Mouse (Mus musculus): ENCODE measurements around the gene Smim26. TPM values are rescaled to one million over a fixed set of nuclear protein-coding genes. Genes with fewer than 3 reads are reported as not detected.

Smim26 gene
- polyA plus RNA-seq, 1 experiment from 2014 or later, result 82.4 TPM

GRCm38 (mm10) chr2:144637671-144638395 is 44.0 kb downstream of the Smim26 start:
- Histone ChIP-seq H3K9me3 (replicated peaks) (no peaks in the 10 kb centered on the region), H3K36me3 (no peaks in the 10 kb centered on the region), H3K4me2 (no peak overlapping the region), H3K4me3 (replicated peaks) (no peak overlapping the region), H3K27me3 (replicated peaks) (no peaks in the 10 kb centered on the region), H3K9ac (replicated peaks) (no peak overlapping the region), H3K27ac (replicated peaks) (no peak overlapping the region), H3K4me1 (peaks cover 10% of the 10 kb centered on the region)
- no peak for ATAC-seq (ENCODE audit: low FRiP score)
- 79% methylated on average over 12 of the region's 12 CpGs for WGBS

DNA sequence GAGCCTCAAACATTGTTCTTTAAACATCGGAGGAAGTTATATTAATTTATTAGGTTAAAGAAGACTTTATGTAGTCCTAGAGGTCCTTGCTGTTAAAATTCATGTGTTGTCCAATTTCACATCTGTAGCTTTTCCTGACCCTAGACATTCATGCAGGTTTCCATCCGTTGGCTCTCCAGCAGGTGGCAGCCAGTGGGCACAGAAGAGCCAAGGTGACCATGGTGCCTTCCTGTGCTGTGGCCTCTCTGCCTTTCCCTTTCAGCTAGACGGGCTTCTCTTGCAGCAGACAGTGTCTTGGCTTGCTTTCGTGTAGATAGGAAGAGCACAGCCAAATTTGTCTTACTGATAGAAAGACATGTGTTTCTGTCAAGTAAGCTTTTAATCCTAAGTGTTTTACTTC is 44.9 kb downstream of the Smim26 start:
- Histone ChIP-seq H3K27me3 (replicated peaks) (no peaks in the 10 kb centered on the region), H3K4me1 (peaks cover 10% of the 10 kb centered on the region), H3K4me2 (no peak overlapping the region), H3K27ac (replicated peaks) (no peak overlapping the region), H3K4me3 (replicated peaks) (no peak overlapping the region), H3K36me3 (no peaks in the 10 kb centered on the region), H3K9me3 (replicated peaks) (no peaks in the 10 kb centered on the region), H3K9ac (replicated peaks) (no peak overlapping the region)
- 64% methylated on average over 4 of the region's 4 CpGs for WGBS
- ATAC-seq (ENCODE audit: low FRiP score), result no peak; the same call in 1 of the 2 replicates

- Histone ChIP-seq H3K9me3 (replicated peaks) (no peaks in the 10 kb centered on the region), H3K9ac (replicated peaks) (no peak overlapping the region), H3K27me3 (replicated peaks) (no peaks in the 10 kb centered on the region), H3K27ac (replicated peaks) (no peak overlapping the region), H3K36me3 (no peaks in the 10 kb centered on the region), H3K4me3 (replicated peaks) (no peak overlapping the region), H3K4me2 (no peak overlapping the region), H3K4me1 (peaks cover 4% of the 10 kb centered on the region)
- no peak for ATAC-seq (ENCODE audit: low FRiP score)
- WGBS, result 78% methylated on average over 7 of the region's 7 CpGs
These were observed 46.2 kb downstream of the Smim26 start for GRCm38 (mm10) chr2:144640101-144640500.

DNA sequence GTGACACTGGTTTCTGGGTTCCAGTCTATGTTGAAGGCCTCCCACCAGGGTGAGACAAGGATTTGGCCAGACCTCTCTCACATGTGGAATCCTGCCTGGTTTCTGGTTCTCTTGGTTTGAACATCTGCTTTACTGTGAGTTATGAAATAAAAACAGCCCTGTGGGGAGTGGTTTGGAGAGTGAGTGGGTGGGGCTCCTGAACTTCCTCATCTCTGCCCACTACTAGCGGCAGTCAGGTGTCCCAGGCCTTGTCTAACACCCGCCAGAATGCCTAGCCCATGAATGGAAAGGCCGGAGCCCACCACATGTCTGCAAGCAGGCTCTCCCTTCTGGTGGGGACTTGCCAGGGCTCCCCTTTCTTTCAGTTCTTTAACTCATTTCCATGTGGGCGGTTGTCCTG is 48.1 kb downstream of the Smim26 start:
- no peak for ATAC-seq (ENCODE audit: low FRiP score)
- Histone ChIP-seq H3K36me3 (no peaks in the 10 kb centered on the region), H3K4me2 (no peak overlapping the region), H3K4me3 (replicated peaks) (no peak overlapping the region), H3K4me1 (no peaks in the 10 kb centered on the region), H3K9ac (replicated peaks) (no peak overlapping the region), H3K27ac (replicated peaks) (no peak overlapping the region), H3K9me3 (replicated peaks) (no peaks in the 10 kb centered on the region), H3K27me3 (replicated peaks) (no peaks in the 10 kb centered on the region)
- whole genome bisulfite sequencing, result 86% methylated on average over 4 of the region's 4 CpGs

Small RNA genes lying within 50 kb of the gene (microRNA-seq; reads per million reads assigned to microRNA genes)
- not detected for gene Gm24823

Other genes starting within 250 kb of the Smim26 start
- 24.3 and 25.6 TPM in 2 replicates for gene Kat14, start 225.1 kb upstream of the Smim26 start, polyA plus RNA-seq (2015; fragmentation: Nextera tagmentation; extraction: Ambion mirVana)
- 1.4 TPM in 1 of 2 replicates, not detected in the other for gene Pet117, start 225.1 kb upstream of the Smim26 start, polyA plus RNA-seq (2015; fragmentation: Nextera tagmentation; extraction: Ambion mirVana)
- gene Dzank1, start 66.6 kb upstream of the Smim26 start, polyA plus RNA-seq (2015; fragmentation: Nextera tagmentation; extraction: Ambion mirVana), result 17.2 and 17.5 TPM in 2 replicates
- 22.5 and 23.2 TPM in 2 replicates for gene Polr3f, start 66.3 kb upstream of the Smim26 start, polyA plus RNA-seq (2015; fragmentation: Nextera tagmentation; extraction: Ambion mirVana)
- gene Rbbp9, start 43.2 kb upstream of the Smim26 start, polyA plus RNA-seq (2015; fragmentation: Nextera tagmentation; extraction: Ambion mirVana), result 49.4 and 50.1 TPM in 2 replicates
- 61.2 and 66.0 TPM in 2 replicates for gene Sec23b, start 37.8 kb upstream of the Smim26 start, polyA plus RNA-seq (2015; fragmentation: Nextera tagmentation; extraction: Ambion mirVana)
- gene Dtd1, start 5.8 kb downstream of the Smim26 start, polyA plus RNA-seq (2015; fragmentation: Nextera tagmentation; extraction: Ambion mirVana), result 121 and 137 TPM in 2 replicates
- not detected in 2 replicates for gene Scp2d1, start 229.6 kb downstream of the Smim26 start, polyA plus RNA-seq (2015; fragmentation: Nextera tagmentation; extraction: Ambion mirVana)

All from neural tube, embryonic 15.5 days (tissue).